Mouse (Mus musculus) cortical plate, adult 2 months (tissue): ENCODE results near the gene Krtap10-4. TPM values are rescaled to one million over a fixed set of nuclear protein-coding genes. Genes with fewer than 3 reads are reported as not detected.

Source experiments
- H3K27ac ChIP-seq: fragments of 200-500 bp; 2 replicates; pipeline ENCODE4 v1.5.1; 2012; ENCODE audit warnings: low read length, control low read depth, inconsistent platforms; ENCODE audit not compliant: insufficient read depth
- H3K4me1 ChIP-seq: fragments of 200-500 bp; 2 replicates; pipeline ENCODE4 v1.6.1; 2011; ENCODE audit warnings: low read length; ENCODE audit not compliant: control insufficient read depth, insufficient read depth
- H3K4me3 ChIP-seq: fragments of 200-500 bp; 2 replicates; pipeline ENCODE4 v1.5.1; 2011; ENCODE audit warnings: mild to moderate bottlenecking, low read length, control low read depth; ENCODE audit not compliant: insufficient read depth
- CTCF ChIP-seq: fragments of 200-500 bp; IDR thresholded peaks from 2 replicates; pipeline ENCODE4 v1.5.1; 2011; ENCODE audit warnings: mild to moderate bottlenecking, control low read depth, low read length; ENCODE audit not compliant: insufficient read depth; ENCODE audit errors: extremely low read depth
- POLR2A ChIP-seq: fragments of 200-500 bp; IDR thresholded peaks from 2 replicates; pipeline ENCODE4 v1.6.1; 2011; ENCODE audit warnings: mild to moderate bottlenecking, low read length, control low read depth; ENCODE audit not compliant: insufficient read depth; ENCODE audit errors: extremely low read depth
- polyA plus RNA-seq: library from polyadenylated mRNA; depleted of rRNA; stranded (reverse); fragments of >200 nt; gene quantifications from 2 replicates; pipeline ENCODE4 v1.2.3, GENCODE M21; 2012; rRNA removed

Gene Krtap10-4
- not detected in 2 replicates for polyA plus RNA-seq

DNA sequence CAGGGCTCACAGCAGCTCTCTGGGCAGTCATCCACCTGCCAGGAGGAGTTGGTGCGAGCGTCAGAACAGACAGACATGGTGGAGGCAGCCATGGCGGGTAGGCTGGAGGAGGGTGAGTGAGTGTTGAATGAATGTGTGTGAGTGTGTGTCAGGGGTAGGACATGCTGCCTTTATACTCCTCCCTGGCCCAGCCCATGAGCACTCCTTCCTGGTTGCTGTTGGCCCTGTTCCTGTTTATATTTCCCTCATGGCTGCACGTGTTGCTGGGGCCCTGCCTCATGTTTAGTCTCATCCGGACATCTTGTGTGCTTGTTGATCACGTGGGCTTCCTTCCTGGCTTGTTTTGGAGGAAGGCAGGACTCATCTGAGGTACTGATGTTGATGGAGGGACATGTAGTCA is at the start of gene Krtap10-4:
Gene Krtap10-4 (minus strand): TSS at position 145 of the 400 bp plus-strand sequence.
- no peak within 1 kb of the TSS for H3K4me3 ChIP-seq
- TF ChIP-seq POLR2A (no peak), CTCF (no peak)
- no peaks in the 10 kb centered on the region for H3K4me1 ChIP-seq
- H3K27ac ChIP-seq = no peak within 1 kb of the TSS

DNA sequence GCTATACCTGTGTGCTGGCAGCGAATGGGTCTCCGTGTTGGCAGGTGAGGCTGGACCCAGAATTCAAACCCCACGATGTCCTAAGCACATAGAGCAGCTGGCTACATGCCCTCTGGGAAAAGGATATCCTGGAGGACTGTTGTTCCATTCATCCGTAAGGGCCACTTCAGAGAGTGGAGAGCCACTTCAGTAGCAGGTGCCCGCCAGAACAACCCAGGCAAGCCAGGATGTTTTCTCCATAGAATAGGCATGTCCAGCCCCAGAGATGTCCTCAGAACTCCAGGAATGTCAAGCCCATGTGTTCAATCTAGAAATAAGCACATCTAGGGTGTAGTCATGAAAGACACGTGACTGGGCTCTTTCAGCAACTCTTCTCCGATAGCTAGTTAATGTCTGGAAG is 42.8 kb upstream of the Krtap10-4 start:
- Histone ChIP-seq H3K27ac (no peak overlapping the region), H3K4me1 (no peaks in the 10 kb centered on the region), H3K4me3 (no peak overlapping the region)
- TF ChIP-seq CTCF (no peak), POLR2A (no peak)

DNA sequence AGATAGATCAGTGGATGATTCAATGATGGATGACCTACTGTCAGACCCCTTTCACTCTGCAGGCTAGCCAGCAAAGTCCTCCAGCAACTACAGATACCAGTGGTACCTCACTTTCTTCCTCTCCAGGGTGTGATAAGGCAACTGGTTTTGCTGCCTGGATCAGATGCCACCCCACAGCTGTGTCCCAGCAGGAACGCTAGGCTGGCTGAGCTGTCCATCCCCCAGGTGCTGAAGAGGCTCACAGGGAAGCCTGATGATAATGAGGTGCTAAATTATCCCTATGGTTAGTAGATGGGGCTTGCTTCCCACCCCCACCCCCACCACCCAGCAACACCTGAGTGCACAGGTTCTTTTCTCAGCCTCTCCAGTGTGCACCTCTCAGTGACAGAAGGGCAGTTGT is 40.7 kb upstream of the Krtap10-4 start:
- no peak overlapping the region for H3K27ac ChIP-seq
- no peaks in the 10 kb centered on the region for H3K4me1 ChIP-seq
- no peak for TF ChIP-seq POLR2A
- no peak for TF ChIP-seq CTCF
- H3K4me3 ChIP-seq = no peak overlapping the region

GRCm38 (mm10) chr10:77864762-77865143 is 37.9 kb upstream of the Krtap10-4 start:
- no peaks in the 10 kb centered on the region for H3K4me1 ChIP-seq
- no peak overlapping the region for H3K4me3 ChIP-seq
- TF ChIP-seq CTCF = no peak
- no peak for TF ChIP-seq POLR2A
- no peak overlapping the region for H3K27ac ChIP-seq

- no peak for TF ChIP-seq CTCF
- no peak for TF ChIP-seq POLR2A
- Histone ChIP-seq H3K4me3 (no peak overlapping the region), H3K27ac (no peak overlapping the region), H3K4me1 (no peaks in the 10 kb centered on the region)
Observed at GRCm38 (mm10) chr10:77864067-77864761, 37.3 kb upstream of the Krtap10-4 start.

- Histone ChIP-seq H3K4me1 (no peaks in the 10 kb centered on the region), H3K27ac (no peak within 1 kb of the TSS), H3K4me3 (no peak within 1 kb of the TSS)
- TF ChIP-seq POLR2A (no peak), CTCF (no peak)
Observed at GRCm38 (mm10) chr10:77861675-77862074, 34.8 kb upstream of the Krtap10-4 start, which contains the start of gene Gm3285. Gene Gm3285 (plus strand): TSS chr10:77861975.

GRCm38 (mm10) chr10:77852559-77852958 is 25.7 kb upstream of the Krtap10-4 start, which contains the start of gene Gm10318:
Gene Gm10318 (plus strand): TSS chr10:77852859.
- Histone ChIP-seq H3K4me3 (no peak within 1 kb of the TSS), H3K27ac (no peak within 1 kb of the TSS), H3K4me1 (no peaks in the 10 kb centered on the region)
- TF ChIP-seq POLR2A (no peak), CTCF (no peak)

- no peaks in the 10 kb centered on the region for H3K4me1 ChIP-seq
- H3K27ac ChIP-seq = no peak overlapping the region
- no peak overlapping the region for H3K4me3 ChIP-seq
- TF ChIP-seq CTCF (no peak), POLR2A (no peak)
Observed at GRCm38 (mm10) chr10:77847538-77847937, 20.6 kb upstream of the Krtap10-4 start.

DNA sequence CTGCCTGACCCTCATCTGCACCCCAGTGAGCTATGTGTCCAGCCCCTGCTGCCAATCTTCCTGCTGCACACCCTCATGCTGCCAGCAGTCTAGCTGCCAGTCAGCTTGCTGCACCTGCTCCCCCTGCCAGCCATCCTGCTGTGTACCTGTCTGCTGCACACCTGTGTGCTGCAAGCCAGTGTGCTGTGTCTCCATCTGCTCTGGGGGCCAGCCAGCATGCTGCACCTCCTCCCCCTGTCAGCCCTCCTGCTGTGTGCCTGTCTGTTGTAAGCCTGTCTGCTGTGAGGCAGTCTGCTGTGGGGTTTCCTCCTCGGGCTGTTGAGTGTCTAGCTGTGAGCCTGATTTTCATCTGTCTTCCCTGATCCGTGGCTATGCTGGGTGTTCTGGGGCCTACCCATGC is 20.1 kb upstream of the Krtap10-4 start:
- H3K4me1 ChIP-seq = no peaks in the 10 kb centered on the region

GRCm38 (mm10) chr10:77846503-77846902 is 19.6 kb upstream of the Krtap10-4 start, which contains the start of gene Gm36176:
Gene Gm36176 (plus strand): TSS chr10:77846803.
- no peak within 1 kb of the TSS for H3K27ac ChIP-seq
- no peak within 1 kb of the TSS for H3K4me3 ChIP-seq
- H3K4me1 ChIP-seq = no peaks in the 10 kb centered on the region
- TF ChIP-seq CTCF (no peak), POLR2A (no peak)

More for the DNA sequence above, 20.1 kb upstream of the Krtap10-4 start:
- H3K4me3 ChIP-seq = no peak overlapping the region
- TF ChIP-seq POLR2A (no peak), CTCF (no peak)
- H3K27ac ChIP-seq = no peak overlapping the region
